Mouse (Mus musculus): Measurements from ENCODE around the gene Gfi1b.

DNA sequence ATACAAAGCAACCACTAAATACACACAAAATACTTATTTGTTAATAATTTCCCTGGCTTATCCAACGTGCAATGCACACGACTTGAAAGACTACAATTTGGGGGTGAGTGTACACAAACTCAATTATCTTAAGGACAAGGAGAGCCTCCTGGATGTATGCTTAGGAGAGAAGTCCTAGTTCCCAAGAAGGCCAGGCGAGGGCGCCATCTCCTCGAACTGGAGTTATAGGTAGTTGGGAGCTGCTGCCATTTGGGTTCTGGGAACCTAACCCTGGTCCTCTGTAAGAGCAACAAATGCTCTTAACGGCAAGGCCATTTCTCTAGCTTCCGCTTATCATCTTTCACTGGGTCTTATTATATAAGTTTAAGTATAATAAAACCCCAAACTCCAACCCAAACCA is 18.0 kb upstream of the Gfi1b start:
- TF ChIP-seq CTCF (IDR thresholded peaks at IDR 0.05; ENCODE audit: low read depth) (peak; percentile 54), EP300 (optimal IDR thresholded peaks at IDR 0.05) (no peak)
